ENCODE assay signal across 12 mouse cellular contexts in genomic region chr9:14158096-14158837, GRCm38 (mm10).
A peak's percentile ranks its signal among the peaks of the same experiment; 100 is the strongest.
DNase-seq lines count a peak whose midpoint lies in the region; ATAC-seq and TF ChIP-seq lines count a peak whose summit lies in the region.
"Had no signal": no experiment of that assay in that cellular context is flagged by ENCODE, and none has a peak within 500 bp of the region (broad histone marks: within the 10 kb centered on the region; RNA-seq: fewer than 3 reads in every experiment).

No protein-coding gene starts in this region.

- no peak overlapping the region for H3K27ac ChIP-seq in lung, embryonic 16.5 days (ENCODE audit: low read length)
- H3K27ac ChIP-seq in embryonic facial prominence, embryonic 15.5 days (replicated peaks) = peak overlapping the region; percentile 76
- H3K27ac ChIP-seq in kidney, embryonic 16.5 days (ENCODE audit: low read length) = peak overlapping the region; percentile 70
- no peak overlapping the region for H3K27ac ChIP-seq in cerebellum, adult 2 months (ENCODE audit: insufficient read depth, low read length)
- H3K27ac ChIP-seq: limb, embryonic 15.5 days had no signal

- H3K4me1 ChIP-seq in lung, embryonic 16.5 days (replicated peaks; ENCODE audit: control insufficient read depth, insufficient read depth, low read length) = peaks cover 10% of the 10 kb centered on the region
- peaks cover 21% of the 10 kb centered on the region for H3K4me1 ChIP-seq in embryonic facial prominence, embryonic 15.5 days
- peaks cover 13% of the 10 kb centered on the region; the same call in 1 of the 2 replicates for H3K4me1 ChIP-seq in kidney, embryonic 16.5 days (ENCODE audit: insufficient read depth, low read length)
- H3K4me1 ChIP-seq in cerebellum, adult 2 months (ENCODE audit: control insufficient read depth, insufficient read depth, low read length) = no peaks in the 10 kb centered on the region

- H3K4me2 ChIP-seq in lung, embryonic 16.5 days (ENCODE audit: low read depth, low read length) = no peak overlapping the region
- H3K4me2 ChIP-seq in embryonic facial prominence, embryonic 15.5 days (replicated peaks) = no peak overlapping the region
- H3K4me2 ChIP-seq in kidney, embryonic 16.5 days (replicated peaks; ENCODE audit: low read depth, low read length) = no peak overlapping the region
- H3K4me2 ChIP-seq: limb, embryonic 15.5 days had no signal

- H3K9me3 ChIP-seq in lung, embryonic 16.5 days (ENCODE audit: control insufficient read depth, low read length) = no peaks in the 10 kb centered on the region
- no peaks in the 10 kb centered on the region for H3K9me3 ChIP-seq in embryonic facial prominence, embryonic 15.5 days (replicated peaks)
- no peaks in the 10 kb centered on the region for H3K9me3 ChIP-seq in kidney, embryonic 16.5 days (ENCODE audit: low read length)
- H3K9me3 ChIP-seq: limb, embryonic 15.5 days had no signal

- no peak for DNase-seq in lung, postnatal 10 days
- DNase-seq in yolk sac, embryonic 10.5 days (ENCODE audit: low spot score) = peak; percentile 61
- DNase-seq in ovary, postnatal 10 days (ENCODE audit: low spot score) = no peak
- no peak for DNase-seq in cerebellum, adult 2 months
- DNase-seq: gastrocnemius, postnatal 10 days; right cerebral cortex, postnatal 14 days had no signal

- H3K36me3 ChIP-seq in lung, embryonic 16.5 days (ENCODE audit: control insufficient read depth, insufficient read depth, low read length) = no peaks in the 10 kb centered on the region
- H3K36me3 ChIP-seq in embryonic facial prominence, embryonic 15.5 days = no peaks in the 10 kb centered on the region
- H3K36me3 ChIP-seq in kidney, embryonic 16.5 days (ENCODE audit: insufficient read depth, low read length) = no peaks in the 10 kb centered on the region
- H3K36me3 ChIP-seq: limb, embryonic 15.5 days had no signal

- H3K27me3 ChIP-seq in lung, embryonic 16.5 days (ENCODE audit: control insufficient read depth, insufficient read depth, low read depth, low read length) = no peaks in the 10 kb centered on the region
- H3K27me3 ChIP-seq in embryonic facial prominence, embryonic 15.5 days = no peaks in the 10 kb centered on the region
- H3K27me3 ChIP-seq in kidney, embryonic 16.5 days (ENCODE audit: insufficient read depth, low read length) = no peaks in the 10 kb centered on the region
- H3K27me3 ChIP-seq in cerebellum, adult 2 months (ENCODE audit: control insufficient read depth, insufficient read depth, low read length) = no peaks in the 10 kb centered on the region
- H3K27me3 ChIP-seq: limb, embryonic 15.5 days had no signal

- 37% methylated on average over 9 of the region's 9 CpGs for WGBS in lung, embryonic 16.5 days
- 25% methylated on average over 9 of the region's 9 CpGs for WGBS in embryonic facial prominence, embryonic 15.5 days
- 27% methylated on average over 9 of the region's 9 CpGs for WGBS in kidney, embryonic 16.5 days
- 32% methylated on average over 9 of the region's 9 CpGs for WGBS in cerebellum, adult 2 months

- TF ChIP-seq POLR2A in cerebellum, adult 2 months (IDR thresholded peaks at IDR 0.05; ENCODE audit: borderline replicate concordance, insufficient read depth, low read length) = no peak

- no peak overlapping the region for H3K9ac ChIP-seq in lung, embryonic 16.5 days (ENCODE audit: low read length)
- no peak overlapping the region for H3K9ac ChIP-seq in embryonic facial prominence, embryonic 15.5 days
- no peak overlapping the region for H3K9ac ChIP-seq in kidney, embryonic 16.5 days (replicated peaks; ENCODE audit: low read length)
- H3K9ac ChIP-seq: limb, embryonic 15.5 days had no signal

- no peak for TF ChIP-seq CTCF in cerebellum, adult 2 months (IDR thresholded peaks at IDR 0.05; ENCODE audit: borderline replicate concordance, insufficient read depth, low read depth, low read length)

- peak; percentile 43; the same call in 1 of the 2 replicates for ATAC-seq in lung, embryonic 16.5 days (ENCODE audit: low read depth)
- peak; percentile 76 for ATAC-seq in embryonic facial prominence, embryonic 15.5 days (ENCODE audit: insufficient number of reproducible peaks, low FRiP score, low TSS enrichment, low read depth)
- peak; percentile 96 for ATAC-seq in kidney, embryonic 16.5 days (ENCODE audit: low FRiP score, low TSS enrichment)
- ATAC-seq: activated CD4-positive, CD25-positive, alpha-beta regulatory T cell, adult 4 months had no signal

- no peak overlapping the region for H3K4me3 ChIP-seq in lung, embryonic 16.5 days (ENCODE audit: low read length)
- H3K4me3 ChIP-seq in embryonic facial prominence, embryonic 15.5 days (replicated peaks) = no peak overlapping the region
- no peak overlapping the region for H3K4me3 ChIP-seq in kidney, embryonic 16.5 days (ENCODE audit: low read length)
- no peak overlapping the region for H3K4me3 ChIP-seq in cerebellum, adult 2 months (replicated peaks; ENCODE audit: insufficient read depth, low read depth, low read length)
- H3K4me3 ChIP-seq: erythroblast, embryonic 14.5 days; limb, embryonic 15.5 days had no signal

Comparison
In these comparisons a context has a peak if more than half of its experiments do, and no peak if none do; other contexts are left out.
1. ATAC-seq: peak in every context shown above with its lines; median percentile 96 in kidney, embryonic 16.5 days; 76 in embryonic facial prominence, embryonic 15.5 days; 43 in lung, embryonic 16.5 days.
2. H3K27ac ChIP-seq: peak in embryonic facial prominence, embryonic 15.5 days (single experiment) and kidney, embryonic 16.5 days (single experiment); none in lung, embryonic 16.5 days (single experiment) and cerebellum, adult 2 months (single experiment).